Mouse (Mus musculus): ENCODE data around the gene Rfx4.

Rfx4 gene

DNA sequence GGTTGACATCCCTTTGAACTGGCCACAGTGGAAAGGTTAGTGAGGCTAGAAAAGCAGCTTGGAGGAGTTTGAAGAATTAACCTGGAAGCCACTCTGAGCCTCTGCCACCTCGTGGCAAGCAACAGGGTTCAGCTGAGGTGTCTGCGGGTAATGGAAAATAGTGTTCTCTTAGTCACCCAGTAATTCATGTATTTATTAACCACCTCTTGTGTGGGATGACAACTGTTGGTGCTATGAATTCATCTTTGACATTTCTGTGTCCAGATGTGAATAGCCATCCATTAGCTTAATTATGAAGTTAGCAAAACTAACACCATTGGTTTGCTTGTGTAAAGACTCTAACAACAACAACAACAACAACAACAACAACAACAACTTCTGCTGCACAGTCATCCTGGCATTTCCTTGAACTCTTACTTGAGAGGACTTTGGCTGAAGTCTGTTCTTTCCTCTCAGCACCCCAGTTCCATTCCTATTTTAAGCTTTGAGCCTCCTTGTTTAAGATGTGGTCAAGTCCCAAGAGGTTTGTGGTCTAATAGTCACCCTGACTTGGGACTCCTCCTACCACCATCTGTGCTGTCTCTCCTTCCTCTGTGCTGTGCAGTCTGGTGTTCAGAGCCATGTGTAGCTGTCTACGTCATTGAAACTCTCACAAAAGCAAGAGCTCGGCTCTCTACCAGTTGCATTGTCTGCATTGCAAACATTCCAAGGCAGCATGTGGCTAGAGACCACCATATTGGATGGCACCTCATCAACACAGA, 60.0 kb downstream of the Rfx4 start:
- DNase-seq = no peak

DNA sequence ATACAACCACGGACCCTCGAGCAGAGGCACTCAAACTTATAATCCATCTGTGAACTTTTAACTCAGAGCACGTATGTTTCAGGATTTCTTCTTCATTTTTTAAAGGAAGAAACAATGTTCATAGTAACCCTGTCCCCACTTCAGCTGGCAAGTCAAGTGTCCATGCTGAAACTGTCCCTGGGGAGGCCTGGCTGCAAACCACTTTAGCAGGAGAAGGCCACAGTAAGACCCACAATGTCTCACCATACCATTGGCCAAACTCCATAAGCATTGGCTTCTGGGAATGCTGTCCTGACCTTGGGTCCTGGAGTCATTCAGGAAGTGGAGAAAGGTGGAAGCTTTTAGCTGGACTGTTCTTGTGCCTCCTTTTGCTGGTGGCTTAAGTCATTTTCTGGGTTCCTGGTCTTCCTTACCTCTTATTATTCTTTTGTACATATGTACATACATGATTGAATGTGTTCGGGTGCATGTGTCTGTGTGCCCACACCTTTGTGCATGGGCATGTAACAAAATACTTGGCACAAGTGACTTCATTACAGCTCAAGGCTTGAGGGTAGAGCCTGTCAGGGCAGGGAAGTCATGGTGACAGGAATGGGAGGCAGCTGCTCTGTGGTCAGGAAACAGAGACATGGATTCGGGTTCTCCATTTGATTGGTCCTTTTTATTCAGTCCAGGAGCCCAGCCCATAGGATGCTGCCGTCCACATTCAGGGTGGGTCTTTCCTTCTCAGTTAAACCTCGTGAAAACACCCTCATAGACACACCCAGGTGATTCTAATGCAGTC, 61.4 kb downstream of the Rfx4 start:
- no peak for DNase-seq

DNA sequence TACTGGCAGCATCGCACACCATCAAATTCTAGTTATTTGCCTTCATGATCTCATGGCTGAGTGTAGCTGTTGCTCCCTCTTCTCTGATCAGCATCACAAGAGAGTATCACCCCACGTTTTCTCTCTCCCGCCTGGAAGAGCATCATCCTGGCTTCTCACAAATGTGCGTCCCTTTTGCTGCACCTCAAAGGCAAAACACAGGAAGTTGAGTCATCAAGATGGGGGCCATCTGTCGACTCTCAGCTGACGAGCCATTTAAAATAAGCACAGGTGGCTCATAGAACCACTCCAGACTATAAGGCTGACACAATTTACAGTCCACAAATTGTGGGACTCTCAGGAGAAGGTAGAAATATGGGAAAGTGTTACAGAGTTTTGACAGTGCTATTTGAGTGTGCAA, 63.8 kb downstream of the Rfx4 start:
- no peak for DNase-seq

DNA sequence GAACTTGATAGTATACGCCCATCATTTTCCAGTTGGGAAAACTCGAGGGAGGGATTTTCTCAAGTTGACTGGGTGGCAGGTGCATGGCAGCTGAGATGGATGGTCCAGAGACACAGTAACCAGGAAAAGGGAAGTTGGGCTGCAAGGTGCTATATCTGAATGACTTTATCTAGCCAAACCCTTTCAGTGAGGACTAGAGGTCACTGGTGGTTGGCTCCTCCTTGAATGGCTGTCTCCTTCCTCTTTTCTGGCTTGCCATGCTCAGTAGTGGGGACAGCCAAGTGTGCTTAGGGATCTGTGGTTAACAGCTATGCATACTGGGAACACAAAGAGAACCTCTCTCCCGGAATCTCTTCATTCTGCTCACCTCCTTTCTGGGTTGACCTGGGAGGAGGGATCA, 64.4 kb downstream of the Rfx4 start:
- no peak for DNase-seq

DNA sequence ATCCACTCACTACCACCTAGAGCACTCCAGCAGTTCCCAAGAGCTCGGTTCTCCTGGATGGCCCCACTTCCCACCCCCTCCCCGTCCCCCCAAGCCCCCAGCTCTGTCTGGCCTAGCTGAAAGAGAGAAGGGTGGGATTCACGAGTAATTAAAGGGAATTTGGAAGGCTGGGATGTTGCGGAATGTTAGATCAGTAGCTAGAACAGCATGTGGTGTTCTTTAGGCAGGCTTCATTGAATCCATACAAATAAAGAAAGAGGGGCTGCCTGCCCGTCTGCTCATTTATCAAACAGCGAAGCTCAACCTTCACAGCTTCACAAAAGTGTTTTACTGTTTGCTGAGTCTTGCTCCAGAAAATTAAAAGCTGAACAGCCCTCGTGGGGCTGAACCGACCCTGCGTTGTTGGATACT, 66.9 kb downstream of the Rfx4 start:
- no peak for DNase-seq

DNA sequence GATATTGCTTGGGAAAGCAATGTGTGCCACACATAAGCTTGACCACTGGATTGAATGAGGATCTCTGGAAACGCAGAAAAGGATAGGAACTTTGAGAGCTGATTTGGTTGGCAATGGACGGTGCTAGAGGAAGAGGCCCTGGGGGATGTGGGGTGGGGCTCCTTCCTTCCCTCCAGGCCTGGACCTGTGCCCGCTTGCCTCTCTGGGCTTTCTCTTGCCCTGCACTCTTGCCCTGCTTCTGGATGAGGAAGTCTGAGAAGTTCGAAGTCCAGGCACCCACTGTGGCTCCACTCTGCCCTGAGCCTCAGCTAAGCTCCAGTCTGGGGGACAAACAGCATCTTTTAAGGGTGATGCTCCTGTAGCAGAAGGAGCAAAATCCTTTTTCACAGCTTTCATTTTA, 67.8 kb downstream of the Rfx4 start:
- DNase-seq = no peak

DNA sequence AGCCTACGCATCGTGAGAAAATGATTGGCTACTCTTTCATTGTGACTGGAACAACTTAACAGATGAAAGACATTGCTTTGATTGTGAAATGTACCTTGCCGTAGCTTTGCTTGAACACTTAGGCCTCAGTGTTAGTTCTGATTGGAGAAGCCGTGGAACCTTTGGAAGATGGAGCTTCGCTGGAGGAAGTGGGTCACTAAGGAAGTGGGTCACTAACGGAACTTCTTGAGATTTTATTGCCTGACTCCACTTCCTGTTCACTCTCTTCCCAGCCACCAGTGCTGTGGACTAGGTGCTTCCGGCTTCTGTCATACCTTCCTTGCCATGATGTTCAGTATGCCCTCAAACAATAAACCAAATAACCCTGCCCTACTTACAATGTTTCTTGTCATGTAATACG, 73.1 kb downstream of the Rfx4 start:
- DNase-seq = no peak

DNA sequence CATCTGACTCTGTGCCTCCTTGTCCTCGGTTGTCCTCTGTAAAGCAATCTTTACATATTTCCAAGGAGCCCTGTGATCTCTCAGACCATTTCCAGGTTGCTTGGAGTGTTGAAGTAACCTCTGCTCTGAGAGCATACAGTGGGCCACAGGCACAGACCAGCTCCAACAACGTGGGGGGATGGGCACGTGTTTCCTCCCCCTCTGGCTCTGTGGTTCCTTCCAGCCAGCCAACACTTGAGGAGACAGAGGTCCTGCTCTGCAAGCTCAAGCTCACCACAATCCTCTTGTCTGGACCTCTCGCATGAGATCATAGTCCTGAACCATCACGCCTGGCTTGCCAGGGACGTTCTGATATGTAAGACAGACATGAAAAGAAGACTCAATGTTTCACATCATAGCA, 79.7 kb downstream of the Rfx4 start:
- no peak for DNase-seq

DNA sequence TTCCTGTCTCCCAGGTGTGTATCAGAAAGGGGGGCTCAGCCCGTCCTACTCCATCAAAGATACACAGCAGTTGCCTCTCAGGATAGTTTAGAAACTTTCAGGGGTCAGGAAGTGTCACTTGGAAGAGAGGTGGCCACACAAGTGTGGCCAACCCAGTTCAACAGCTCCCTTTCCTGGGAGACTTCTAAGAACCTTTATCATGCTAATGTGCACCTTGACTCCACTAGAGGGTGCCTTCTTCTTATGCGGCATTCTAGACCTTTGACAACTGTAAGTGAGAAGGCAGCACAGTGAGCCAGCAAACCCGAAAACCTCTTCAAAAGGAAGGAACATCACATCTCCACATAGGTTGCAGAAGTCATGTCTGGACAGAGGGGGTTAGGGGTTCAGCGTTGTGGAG, 80.2 kb downstream of the Rfx4 start:
- peak; percentile 45 for DNase-seq

DNA sequence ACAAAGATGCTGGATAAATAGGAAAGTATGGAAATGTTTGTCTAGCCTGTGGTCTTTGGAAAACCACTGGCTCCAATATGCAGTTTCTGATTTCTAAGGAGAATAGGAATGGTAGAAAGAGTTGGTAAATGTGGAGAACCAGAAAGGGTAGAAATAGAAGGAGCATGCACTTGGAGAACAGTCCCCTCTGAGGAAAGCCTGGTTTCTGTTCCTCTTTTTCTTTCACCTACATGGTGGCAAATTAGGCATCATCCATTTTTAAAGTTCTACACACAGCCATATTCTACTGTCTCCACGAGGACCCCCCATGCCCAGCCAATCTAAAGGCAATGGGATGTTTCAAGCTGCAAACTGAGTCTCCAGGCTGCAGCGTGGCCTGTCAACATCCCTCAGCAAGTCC, 81.5 kb downstream of the Rfx4 start:
- DNase-seq = no peak

DNA sequence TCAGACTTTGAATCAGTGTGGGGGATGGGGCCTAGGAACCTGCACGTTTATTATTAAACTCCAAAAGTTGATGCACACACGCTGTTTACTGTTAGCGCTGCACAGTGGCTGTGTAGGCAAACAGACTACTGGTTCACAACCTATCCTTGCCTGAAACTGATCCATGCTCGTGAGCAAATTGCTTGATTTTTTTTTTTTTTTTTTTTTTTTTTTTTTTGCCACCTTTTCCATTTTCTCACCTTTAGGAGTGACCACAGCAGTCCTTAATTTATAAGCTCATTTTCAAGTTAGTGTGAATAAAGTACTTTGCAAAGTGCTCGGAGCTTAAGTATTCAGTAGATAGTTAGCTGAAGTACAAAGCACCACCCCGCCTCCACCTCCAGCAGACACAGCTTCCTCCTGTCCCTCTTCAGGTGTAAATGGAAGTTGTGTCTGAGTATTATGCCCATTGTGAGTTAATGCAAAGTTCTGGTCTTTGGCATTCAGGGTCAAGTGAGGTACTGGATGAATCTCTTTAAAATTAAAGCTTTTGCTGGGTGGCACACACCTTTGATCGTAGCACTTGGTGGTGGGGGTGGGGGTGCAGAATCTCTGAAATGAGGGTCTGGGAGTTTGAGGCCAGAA, 83.1 kb downstream of the Rfx4 start:
- DNase-seq = no peak

DNA sequence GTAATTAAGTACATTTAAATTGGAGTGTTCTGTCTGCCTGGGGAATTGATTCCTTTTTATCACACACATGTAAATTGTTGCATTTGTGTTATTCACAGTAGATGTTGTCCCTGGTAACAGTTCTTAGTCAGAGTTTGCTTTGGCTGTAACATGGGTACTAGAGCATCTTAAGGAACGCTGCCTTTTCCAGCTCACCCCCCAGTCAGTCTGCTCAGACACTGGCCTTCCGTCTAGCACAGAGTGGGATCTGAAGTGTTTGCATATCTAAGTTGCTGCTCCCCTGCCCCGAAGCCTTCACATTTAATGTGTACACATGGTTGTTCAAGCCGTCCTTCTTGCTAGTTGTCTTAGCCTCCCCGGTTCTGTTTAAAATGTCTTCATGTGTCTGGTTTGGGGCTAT, 90.8 kb downstream of the Rfx4 start:
- no peak for DNase-seq

DNA sequence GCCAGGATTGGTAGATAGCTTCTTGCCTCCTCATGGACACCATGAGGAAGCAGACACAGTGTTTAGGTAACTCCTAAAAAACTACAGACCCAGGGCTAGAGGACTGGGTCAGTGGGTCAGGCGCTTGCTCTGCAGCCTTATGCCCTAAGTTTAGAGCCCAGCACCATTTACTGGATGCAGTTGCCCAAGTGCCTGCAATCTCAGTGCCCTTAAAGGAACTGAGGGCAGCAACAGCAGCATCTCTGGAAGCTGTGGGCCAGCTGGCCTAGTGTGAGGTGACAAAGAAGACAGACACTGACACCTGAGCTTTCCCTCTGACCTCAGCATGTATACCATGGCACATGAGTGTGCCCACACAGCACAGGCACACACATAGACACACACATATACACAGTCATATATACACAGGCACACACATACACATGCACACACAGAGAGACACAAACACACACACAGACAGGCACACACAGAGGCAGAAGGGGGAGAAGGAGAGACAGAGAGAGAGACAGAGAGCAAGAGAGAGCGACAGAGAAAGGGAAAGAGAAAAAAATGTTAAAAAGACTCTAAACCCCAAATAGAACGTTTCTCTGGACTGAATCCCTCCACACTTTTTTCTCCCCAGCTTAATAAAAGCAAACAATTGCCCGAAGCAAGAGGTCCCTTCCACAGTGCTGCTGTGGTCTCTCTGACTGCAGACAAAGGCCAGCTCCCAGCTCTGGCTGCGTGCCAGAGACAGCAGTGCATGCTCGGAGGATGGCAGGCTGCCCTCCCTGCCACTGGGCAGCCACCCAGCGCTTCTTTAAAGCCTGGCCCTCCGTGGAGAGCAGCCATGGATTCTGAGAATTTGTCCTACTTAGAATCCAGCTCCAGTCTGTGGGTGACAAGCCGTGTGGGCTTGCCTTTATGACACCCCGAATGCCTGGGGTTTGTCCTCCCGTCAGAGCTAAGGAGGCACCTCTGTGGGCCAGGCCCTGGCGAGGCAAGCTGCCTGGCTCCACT, 96.4 kb downstream of the Rfx4 start:
- peak; percentile 91 for DNase-seq

DNA sequence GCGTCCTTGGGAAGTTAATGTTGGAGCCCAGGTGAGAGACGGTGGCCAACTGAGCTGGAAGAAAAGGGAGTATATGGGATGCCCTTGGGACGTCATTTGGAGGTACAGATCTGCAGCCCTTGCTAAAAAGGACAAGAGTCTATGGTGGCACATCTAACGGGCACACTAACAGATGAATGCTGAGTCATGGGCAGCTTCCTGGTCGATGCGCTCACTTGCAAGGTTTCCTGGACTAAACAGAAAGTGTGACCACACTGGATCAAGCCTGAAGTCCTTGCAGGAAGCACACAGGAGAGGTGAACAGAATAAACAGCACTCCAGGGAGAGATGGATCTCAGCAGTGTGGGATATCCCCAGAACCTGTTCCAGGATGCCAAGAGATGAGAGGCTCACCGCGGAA, 98.2 kb downstream of the Rfx4 start:
- no peak for DNase-seq

DNA sequence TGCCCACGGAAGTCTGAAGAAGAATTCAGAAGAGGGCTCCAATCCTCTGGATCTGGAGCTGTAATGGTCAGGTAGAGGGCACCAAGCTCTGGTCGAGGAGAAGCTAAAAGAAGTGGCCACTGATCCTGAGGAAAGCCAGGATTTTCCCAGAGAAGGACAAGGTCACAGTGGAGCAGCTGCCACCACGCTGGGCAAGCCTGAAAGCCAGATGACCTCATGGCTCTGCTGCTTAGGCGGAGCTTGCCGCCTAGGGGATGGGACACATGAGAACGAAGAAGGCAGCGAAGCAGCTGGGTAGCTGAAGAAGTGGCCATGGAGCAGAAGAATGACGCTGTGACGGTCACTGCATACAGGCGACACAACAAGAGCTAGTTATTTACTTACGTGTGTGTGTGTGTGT, 99.6 kb downstream of the Rfx4 start:
- no peak for DNase-seq

DNA sequence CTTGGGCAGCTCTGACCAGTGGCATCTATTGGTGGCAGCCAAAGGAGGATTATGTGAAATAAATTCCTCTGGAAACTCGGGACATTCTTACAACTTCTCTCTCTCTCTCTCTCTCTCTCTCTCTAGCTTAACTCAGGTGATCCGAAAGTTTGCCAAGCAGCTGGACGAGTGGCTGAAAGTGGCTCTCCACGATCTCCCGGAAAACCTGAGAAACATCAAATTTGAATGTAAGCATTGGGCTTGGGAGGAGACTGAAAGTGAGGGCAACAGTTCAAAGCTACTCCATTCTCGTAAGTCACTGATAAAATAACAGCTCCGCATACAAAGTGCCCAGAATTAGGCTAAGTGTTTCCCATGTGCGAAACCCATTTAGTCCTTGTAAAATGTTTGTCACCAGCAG, 102.5 kb downstream of the Rfx4 start:
- no peak for DNase-seq

DNA sequence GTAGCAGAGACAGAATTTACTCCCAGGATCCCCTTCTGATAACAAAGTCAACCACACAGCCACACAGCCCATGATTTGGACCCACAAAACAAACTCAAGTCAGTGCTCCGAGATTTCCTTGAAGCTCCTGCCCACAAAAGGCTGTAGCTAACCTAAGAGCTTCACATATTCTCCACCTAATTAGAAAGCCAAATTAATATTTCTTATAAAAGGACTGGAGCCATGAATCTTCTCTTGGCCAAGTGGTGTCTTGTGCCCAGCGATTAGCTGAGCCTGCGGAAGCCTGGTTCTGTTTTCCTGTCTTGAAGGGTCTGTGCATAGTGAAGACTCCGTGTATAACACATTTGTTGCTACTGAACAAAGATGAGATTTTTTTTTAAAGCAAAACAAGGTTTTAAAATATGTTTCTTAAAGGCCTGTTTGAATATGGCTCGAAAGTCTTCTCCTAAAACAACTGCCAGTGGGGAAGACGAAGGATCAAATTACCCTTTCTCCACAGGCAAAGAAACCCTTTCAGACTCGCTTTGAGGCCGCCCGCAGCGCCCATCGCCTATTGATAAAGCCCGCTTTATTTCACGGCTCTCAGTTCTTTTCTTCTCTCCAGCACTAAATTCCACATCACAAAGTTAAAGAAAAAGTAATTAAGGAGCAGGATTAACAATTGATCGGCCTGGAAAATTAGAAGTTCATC, 103.1 kb downstream of the Rfx4 start:
- no peak for DNase-seq

DNA sequence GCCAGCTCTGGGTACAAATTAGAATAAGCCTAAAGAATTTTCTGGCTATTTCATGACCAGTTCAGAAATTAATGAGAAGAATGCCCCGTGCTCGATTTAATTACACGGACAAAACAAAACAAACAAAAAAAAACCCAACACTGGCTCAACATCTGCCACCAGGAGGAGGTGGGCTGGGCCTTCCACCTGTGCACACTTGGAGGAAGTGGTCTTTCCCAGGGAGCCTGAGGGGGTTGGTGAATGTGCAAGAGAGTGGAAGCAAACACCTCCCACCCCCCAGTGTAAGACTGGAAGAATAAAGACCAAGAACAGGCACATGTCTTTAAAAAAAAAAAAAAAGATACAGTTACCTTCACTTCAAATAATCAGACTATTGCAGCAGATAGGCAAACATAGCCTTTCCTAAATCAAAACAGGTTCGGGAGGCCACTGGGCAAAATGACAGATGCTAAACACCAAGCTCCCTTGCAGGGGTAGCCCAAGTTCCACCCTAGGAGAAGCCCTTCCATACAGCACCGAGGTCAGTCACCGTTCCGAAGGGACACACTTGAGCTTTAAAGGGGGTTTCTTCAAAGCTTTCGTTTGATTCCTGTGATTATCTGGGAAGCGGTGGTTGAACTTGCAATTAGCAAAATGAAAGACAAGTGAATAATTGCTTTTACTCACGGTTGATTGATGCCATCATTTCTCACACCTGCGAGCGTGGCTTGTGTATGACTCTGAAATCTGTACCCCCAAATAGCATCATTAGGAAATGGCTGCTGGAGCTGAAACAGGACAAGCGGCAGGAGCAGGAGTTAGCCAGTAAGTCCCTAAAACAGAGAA, 103.9 kb downstream of the Rfx4 start:
- no peak for DNase-seq

DNA sequence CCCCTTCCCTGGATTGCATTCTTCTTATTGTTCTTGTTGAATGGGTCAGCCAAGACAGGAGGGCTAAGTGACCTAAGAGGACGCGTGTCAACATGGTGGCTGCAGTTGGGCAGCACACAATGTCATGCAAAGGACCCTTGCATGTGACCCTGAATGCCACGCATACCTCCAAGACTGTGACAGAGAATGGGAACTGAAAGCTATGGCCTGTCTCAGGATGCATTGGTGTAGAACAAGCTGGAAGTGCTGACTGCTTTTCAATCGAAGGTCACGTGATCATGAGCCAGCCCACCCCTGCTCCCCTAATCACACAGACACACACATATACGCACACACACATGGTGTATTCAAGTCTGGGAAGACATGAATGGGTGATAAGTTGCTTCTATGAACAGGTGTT, 107.6 kb downstream of the Rfx4 start:
- DNase-seq = no peak

DNA sequence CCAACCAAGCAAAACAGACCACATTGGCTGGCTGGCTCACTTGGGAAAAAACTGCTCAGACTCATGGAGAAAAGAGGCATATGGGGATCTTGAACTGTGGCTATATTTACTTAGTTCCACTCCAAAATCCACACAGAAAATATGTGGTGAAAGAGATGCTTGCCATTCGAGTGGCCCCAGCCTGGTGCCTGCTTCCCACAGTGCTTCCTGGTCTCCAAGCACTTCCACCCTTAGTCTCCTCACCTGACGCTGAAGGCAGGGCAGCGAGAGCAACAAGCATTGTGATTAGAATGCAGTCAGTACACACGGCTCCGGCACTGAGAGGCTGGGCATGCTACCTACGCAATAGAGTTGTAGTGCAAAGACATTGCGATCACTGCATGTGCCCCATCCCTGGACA, 111.7 kb downstream of the Rfx4 start:
- DNase-seq = no peak

DNA sequence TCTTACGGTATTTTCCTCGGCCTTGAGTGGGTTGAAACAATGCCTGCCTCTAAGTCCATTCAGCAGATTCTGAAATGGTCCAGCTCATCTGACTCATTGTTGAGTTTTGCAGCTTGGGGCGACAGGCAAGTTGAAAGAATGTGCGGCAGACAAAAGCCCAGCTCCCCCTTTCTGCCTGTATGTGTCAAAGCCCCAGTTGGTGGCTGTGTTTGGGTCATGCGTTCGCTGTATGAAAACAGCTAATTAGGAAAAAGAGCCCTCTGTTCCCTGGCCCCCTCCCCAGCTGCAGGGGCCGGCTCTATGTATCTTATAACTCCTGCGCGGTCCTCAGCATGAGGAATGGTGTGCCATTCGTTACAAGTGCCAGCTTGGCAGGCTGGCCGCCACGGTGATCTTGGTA, 115.4 kb downstream of the Rfx4 start:
- no peak for DNase-seq

Data from cerebellum, adult 9-10 months (tissue).